Mouse (Mus musculus) hindbrain, embryonic 14.5 days (tissue): ENCODE measurements at regions not wholly inside any gene's neighbourhood (a gene's known extent, or its start where the extent isn't known, plus 50 kb on each side); places are given as distances from the start of the nearest gene placed in this dataset.

ENCODE experiments used
- ATAC-seq: fragments of 200-750 bp; cut with Nextera tagmentation; 2 replicates; pipeline ENCODE4 v1.8.0; 2017; ENCODE audit warnings: moderate number of reproducible peaks, mild to moderate bottlenecking, moderate TSS enrichment, moderate library complexity; ENCODE audit not compliant: low FRiP score
- DNase-seq: peaks from one replicate; pipeline ENCODE4 v3.0.0-alpha.2; 2015; ENCODE audit warnings: low spot score
- H3K27ac ChIP-seq: fragments of 300-500 bp; sonication (generic); 2 replicates; pipeline ENCODE4 v1.5.1; 2014; ENCODE audit warnings: mild to moderate bottlenecking, moderate library complexity
- H3K27me3 ChIP-seq: fragments of 300-500 bp; sonication (generic); 2 replicates; pipeline ENCODE4 v1.6.1; 2014; ENCODE audit warnings: mild to moderate bottlenecking, low read length, mixed read lengths; ENCODE audit not compliant: control insufficient read depth, insufficient read depth
- H3K36me3 ChIP-seq: fragments of 300-500 bp; sonication (generic); replicated peaks from 2 replicates; pipeline ENCODE4 v1.6.1; 2014; ENCODE audit not compliant: control insufficient read depth, insufficient read depth
- H3K4me1 ChIP-seq: fragments of 300-500 bp; sonication (generic); replicated peaks from 2 replicates; pipeline ENCODE4 v1.6.1; 2014; ENCODE audit warnings: antibody characterized with exemption, low read length, mixed read lengths; ENCODE audit not compliant: control insufficient read depth, insufficient read depth
- H3K4me2 ChIP-seq: fragments of 300-500 bp; sonication (generic); replicated peaks from 2 replicates; pipeline ENCODE4 v1.6.1; 2014; ENCODE audit warnings: mild to moderate bottlenecking, moderate library complexity
- H3K4me3 ChIP-seq: fragments of 300-500 bp; sonication (generic); replicated peaks from 2 replicates; pipeline ENCODE4 v1.5.1; 2014; ENCODE audit warnings: mild to moderate bottlenecking, low read length
- H3K9ac ChIP-seq: fragments of 300-500 bp; sonication (generic); 2 replicates; pipeline ENCODE4 v1.6.1; 2014
- H3K9me3 ChIP-seq: fragments of 300-500 bp; sonication (generic); 2 replicates; pipeline ENCODE4 v1.6.1; 2016; ENCODE audit warnings: low read length; ENCODE audit not compliant: control insufficient read depth
- WGBS: fragments of 180-500 bp; shearing (Covaris S2); extraction: QIAGEN DNeasy Blood & Tissue Kit; methylation state at CpG from one replicate; pipeline ENCODE4 v1.1.7; 2014; 5-methylcytosine and 5-hydroxymethylcytosine counted together

DNA sequence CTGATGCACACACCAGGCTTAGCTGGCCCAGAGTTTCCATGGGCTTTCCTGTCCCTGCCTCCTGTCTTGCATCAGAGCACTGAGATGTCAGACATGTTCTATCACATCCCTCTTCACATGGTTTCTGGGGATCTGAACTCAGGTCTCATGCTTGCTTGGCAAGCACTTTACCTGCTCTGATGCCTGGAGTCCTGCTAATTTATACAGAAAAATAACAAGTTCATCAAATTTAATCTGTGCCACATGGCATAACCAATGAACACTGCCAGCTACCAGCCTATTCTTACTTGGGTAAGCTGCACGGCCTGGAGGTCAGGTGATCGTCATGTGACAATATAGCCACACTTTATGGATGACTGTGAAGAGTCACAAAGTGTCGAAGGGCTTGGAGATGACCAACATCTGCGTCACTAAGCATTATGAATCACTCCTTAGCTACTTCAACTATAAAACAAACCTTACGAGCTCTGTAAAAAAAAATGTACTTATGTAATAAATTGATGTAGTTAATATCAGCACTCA lies 186.2 kb downstream of the Hlx start:
- no peaks in the 10 kb centered on the region for H3K4me1 ChIP-seq
- 91% methylated on average over 5 of the region's 5 CpGs for WGBS
- no peaks in the 10 kb centered on the region for H3K27me3 ChIP-seq
- H3K9ac ChIP-seq = no peak overlapping the region
- no peak overlapping the region for H3K4me3 ChIP-seq
- H3K27ac ChIP-seq = no peak overlapping the region
- H3K36me3 ChIP-seq = no peaks in the 10 kb centered on the region
- H3K4me2 ChIP-seq = no peak overlapping the region
- DNase-seq (no peak), ATAC-seq (no peak)
- no peaks in the 10 kb centered on the region for H3K9me3 ChIP-seq

DNA sequence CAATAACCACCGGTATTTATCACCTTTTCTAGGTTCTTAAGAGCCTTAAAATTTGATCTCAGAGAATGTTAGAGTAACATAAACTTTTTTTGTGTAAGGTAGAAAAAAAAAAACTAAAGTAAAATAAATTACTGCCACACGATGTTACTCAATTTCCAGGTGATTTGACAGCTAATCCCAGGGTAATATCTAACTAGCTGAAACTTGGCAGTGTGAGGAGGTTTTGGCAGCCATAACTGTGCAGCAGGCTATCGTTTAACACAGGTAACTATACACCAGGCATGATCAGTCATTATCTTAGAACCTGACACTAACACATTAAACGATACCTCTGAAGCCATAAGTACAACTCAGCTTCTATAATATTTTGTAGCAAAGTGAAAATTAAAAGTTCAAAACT lies 187.3 kb downstream of the Hlx start:
- no peak overlapping the region for H3K9ac ChIP-seq
- no peak overlapping the region for H3K4me3 ChIP-seq
- no peaks in the 10 kb centered on the region for H3K9me3 ChIP-seq
- no peak overlapping the region for H3K4me2 ChIP-seq
- no peak overlapping the region for H3K27ac ChIP-seq
- H3K36me3 ChIP-seq = no peaks in the 10 kb centered on the region
- DNase-seq (no peak), ATAC-seq (no peak)
- 78% methylated on average over 4 of the region's 4 CpGs for WGBS
- H3K27me3 ChIP-seq = no peaks in the 10 kb centered on the region
- H3K4me1 ChIP-seq = no peaks in the 10 kb centered on the region

DNA sequence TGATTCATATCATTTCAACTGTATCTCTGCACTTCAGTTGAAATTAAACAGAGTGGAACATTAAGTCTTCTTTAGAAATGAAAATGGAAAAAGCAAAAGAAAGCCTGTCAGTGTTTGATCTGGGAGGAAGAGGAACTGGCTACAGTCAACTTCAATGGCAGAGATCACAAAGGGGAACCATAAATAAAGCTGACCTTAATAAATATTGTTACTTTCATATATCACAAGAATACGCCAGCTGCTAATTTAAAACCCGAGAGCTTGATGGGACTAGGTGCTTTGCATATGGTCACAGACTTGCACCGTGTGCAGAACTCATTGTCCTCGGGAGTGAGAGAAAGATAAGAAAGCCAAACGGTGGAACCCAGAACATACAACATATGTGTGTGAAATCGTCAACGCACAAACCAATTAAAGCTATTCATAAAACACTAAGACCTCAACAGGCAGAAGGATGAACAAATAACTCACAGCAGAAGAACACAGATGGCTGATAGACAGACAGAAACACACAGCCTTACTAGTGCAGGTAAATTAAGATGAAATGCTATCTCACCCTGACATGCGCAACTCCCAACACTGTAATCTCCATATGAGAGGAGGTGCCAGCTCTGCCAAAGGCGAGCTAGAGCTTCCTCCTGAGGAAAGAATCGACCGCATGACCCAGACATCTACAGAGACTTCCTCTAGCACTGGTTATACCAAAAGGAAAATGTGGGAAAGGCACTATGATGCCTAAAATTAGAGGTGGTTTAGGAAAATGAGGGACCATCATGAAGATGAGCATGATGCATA lies 189.9 kb downstream of the Hlx start:
- Histone ChIP-seq H3K4me3 (no peak overlapping the region), H3K9ac (no peak overlapping the region), H3K27ac (no peak overlapping the region), H3K27me3 (no peaks in the 10 kb centered on the region), H3K9me3 (no peaks in the 10 kb centered on the region), H3K4me2 (no peak overlapping the region), H3K4me1 (no peaks in the 10 kb centered on the region), H3K36me3 (no peaks in the 10 kb centered on the region)
- WGBS = 84% methylated on average over 11 of the region's 11 CpGs
- no peak for DNase-seq
- no peak for ATAC-seq

DNA sequence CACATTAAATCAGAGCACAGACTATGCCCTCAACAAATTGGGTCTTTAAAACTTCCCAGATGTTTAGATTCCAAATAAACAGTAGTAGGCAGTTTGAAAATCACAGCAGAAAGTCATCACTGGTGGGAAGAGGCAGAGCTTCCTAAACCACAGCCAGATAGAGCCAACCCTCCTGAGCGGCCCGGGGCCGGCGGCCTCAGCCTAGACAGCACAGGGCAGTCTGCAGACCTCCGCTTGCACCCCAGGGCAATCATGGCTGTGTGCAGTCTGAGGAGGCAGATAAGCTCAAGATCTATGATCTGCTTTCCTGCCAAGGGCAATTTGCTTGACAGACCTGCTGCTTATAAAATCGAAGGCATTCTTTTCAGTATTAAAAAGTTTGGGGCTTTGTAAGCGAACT lies 192.6 kb downstream of the Hlx start:
- no peak overlapping the region for H3K9ac ChIP-seq
- no peak overlapping the region for H3K4me3 ChIP-seq
- ATAC-seq = no peak
- H3K36me3 ChIP-seq = no peaks in the 10 kb centered on the region
- H3K9me3 ChIP-seq = no peaks in the 10 kb centered on the region
- no peak for DNase-seq
- WGBS = 83% methylated on average over 7 of the region's 7 CpGs
- no peaks in the 10 kb centered on the region for H3K4me1 ChIP-seq
- no peaks in the 10 kb centered on the region for H3K27me3 ChIP-seq
- no peak overlapping the region for H3K27ac ChIP-seq
- H3K4me2 ChIP-seq = no peak overlapping the region

DNA sequence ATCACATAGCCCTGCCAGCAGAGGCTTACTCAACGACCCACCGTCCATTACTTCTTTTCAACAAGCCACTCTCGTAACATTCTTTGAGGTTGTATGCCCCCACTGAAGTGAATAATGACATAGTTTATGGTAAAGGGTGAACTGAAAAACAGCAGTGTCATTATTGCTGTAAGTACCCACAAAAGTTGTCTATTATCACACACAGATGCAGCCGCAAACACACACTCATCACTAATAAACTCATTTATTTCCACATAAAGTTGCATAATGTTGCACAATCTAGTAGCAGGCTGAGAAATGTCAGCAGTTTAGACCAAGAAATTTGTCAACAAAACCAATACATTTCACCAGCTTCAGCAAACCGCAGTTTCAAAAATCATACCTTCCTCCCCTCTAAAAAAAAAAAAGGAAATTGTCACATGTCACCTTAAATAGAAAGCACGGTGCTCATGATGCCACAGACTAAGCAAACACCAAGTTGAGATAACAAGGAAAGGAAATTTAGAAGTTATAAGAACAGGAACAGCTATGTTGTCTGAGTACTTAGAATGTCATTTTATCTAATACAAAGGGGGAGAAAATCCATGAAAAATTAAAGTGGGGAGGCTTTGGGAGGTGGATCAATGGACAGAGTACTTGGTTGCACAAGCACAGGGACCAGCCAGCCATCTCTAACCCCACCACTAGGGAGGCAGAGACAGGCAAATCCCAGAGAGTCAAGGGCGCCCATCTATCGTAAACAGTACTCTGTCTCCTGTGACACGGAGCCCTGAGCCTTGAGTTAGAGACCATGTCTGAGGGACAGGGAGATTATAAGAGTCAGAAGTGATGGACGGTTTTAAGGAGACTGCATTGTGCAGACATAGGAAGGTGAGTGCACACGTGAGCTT lies 195.9 kb downstream of the Hlx start:
- no peak overlapping the region for H3K4me3 ChIP-seq
- no peaks in the 10 kb centered on the region for H3K36me3 ChIP-seq
- no peak overlapping the region for H3K9ac ChIP-seq
- H3K9me3 ChIP-seq = no peaks in the 10 kb centered on the region
- no peaks in the 10 kb centered on the region for H3K27me3 ChIP-seq
- H3K27ac ChIP-seq = no peak overlapping the region
- H3K4me2 ChIP-seq = no peak overlapping the region
- H3K4me1 ChIP-seq = no peaks in the 10 kb centered on the region
- WGBS = 90% methylated on average over 11 of the region's 11 CpGs
- DNase-seq (no peak), ATAC-seq (no peak)

DNA sequence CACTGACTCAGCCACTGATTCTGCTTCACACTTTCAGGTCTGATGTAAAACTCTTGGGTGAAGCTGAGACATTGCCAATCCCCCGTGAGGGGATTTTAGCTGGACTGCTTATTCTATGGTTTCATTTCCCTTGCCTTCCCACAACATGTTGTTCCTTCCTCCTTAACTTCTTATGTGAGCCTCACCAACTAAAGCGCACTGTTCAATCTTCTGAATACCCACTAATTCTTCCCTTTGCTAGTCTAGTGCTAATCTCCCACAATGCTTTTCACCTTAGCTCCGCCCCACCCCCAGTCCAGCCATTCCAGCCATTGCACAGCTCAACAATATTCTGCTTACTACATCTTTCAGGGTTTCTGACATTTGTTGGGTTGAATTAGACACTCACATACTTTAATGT lies 196.7 kb downstream of the Hlx start:
- WGBS = 99% methylated on average over 3 of the region's 3 CpGs

DNA sequence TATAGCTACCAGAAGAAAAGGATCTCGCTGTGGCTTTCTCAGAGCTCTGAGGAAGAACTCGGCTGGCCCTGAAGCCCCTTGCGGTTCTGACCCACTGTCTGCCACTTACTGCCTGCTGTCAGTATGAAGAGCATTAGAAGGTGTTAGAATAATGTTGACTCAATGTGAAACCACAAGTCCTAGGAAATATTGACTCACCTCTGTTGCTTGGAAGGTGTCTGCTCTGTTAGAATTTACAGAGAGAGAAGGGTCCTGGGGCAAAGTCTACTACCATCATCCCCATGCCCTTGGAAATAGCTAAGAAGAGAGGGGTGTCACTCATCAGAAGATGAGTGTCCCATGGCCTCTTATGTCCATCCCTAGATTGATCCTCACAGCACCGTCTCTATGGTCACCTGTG lies 197.9 kb downstream of the Hlx start:
- no peak overlapping the region for H3K9ac ChIP-seq
- H3K9me3 ChIP-seq = no peaks in the 10 kb centered on the region
- 88% methylated on average over 4 of the region's 4 CpGs for WGBS
- H3K4me2 ChIP-seq = no peak overlapping the region
- no peak overlapping the region for H3K27ac ChIP-seq
- no peaks in the 10 kb centered on the region for H3K27me3 ChIP-seq
- ATAC-seq (no peak), DNase-seq (no peak)
- H3K36me3 ChIP-seq = no peaks in the 10 kb centered on the region
- no peaks in the 10 kb centered on the region for H3K4me1 ChIP-seq
- no peak overlapping the region for H3K4me3 ChIP-seq

More for the DNA sequence above, 196.7 kb downstream of the Hlx start:
- Histone ChIP-seq H3K4me3 (no peak overlapping the region), H3K27me3 (no peaks in the 10 kb centered on the region), H3K9me3 (no peaks in the 10 kb centered on the region), H3K4me2 (no peak overlapping the region), H3K36me3 (no peaks in the 10 kb centered on the region), H3K9ac (no peak overlapping the region), H3K27ac (no peak overlapping the region), H3K4me1 (no peaks in the 10 kb centered on the region)
- DNase-seq (no peak), ATAC-seq (no peak)

DNA sequence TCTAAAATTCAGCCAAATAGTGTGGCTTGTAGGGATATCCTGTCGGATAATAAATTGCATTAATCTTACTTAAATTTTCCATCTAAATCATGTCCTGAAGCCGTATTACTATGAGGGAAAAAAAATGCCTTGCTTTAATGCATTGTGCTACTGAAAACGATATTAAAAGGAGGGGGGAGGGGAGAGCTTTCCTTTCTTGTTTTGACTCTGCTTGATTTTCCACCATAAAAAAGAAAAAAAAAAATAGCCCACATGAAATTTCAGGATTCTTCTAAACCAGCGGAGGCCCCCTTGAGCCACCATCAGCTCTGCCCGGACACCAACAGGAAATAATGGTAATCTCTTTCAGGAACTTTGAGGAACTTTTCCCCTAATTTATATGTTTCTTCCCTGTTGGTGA lies 198.5 kb downstream of the Hlx start:
- no peak overlapping the region for H3K9ac ChIP-seq
- no peak overlapping the region for H3K4me2 ChIP-seq
- H3K4me3 ChIP-seq = no peak overlapping the region
- H3K36me3 ChIP-seq = no peaks in the 10 kb centered on the region
- ATAC-seq (no peak), DNase-seq (no peak)
- H3K4me1 ChIP-seq = no peaks in the 10 kb centered on the region
- no peaks in the 10 kb centered on the region for H3K27me3 ChIP-seq
- no peaks in the 10 kb centered on the region for H3K9me3 ChIP-seq
- 72% methylated on average over 5 of the region's 5 CpGs for WGBS
- no peak overlapping the region for H3K27ac ChIP-seq

DNA sequence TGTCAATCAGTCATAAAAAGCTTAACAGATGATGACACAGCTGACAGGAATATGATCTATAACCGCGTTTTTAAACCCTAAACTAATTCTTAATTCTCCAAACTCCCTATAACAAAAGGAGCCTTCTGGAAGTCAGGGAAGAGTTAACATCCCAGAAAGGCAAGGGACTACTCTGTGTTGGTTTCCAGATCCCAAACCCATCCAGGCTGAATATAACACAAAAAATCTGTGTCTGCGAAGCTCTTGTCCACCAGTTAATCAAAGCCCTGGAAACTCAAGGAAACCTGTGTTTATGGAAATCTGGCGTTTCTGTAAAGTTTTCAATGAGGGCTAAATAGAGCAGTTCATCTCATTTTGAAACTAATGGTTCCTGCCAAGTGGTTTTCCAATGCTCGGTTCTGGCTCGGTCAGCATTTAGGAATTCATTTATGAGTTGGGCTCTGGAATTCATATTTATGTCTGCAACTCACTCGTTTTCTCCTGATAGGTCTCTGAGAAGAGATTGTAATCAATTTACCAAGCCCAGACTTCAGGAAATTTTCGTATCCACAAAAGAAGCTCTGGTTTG lies 199.8 kb downstream of the Hlx start:
- DNase-seq (no peak), ATAC-seq (no peak)
- no peak overlapping the region for H3K4me2 ChIP-seq
- H3K4me3 ChIP-seq = no peak overlapping the region
- no peak overlapping the region for H3K27ac ChIP-seq
- H3K36me3 ChIP-seq = no peaks in the 10 kb centered on the region
- 86% methylated on average over 8 of the region's 8 CpGs for WGBS
- H3K4me1 ChIP-seq = no peaks in the 10 kb centered on the region
- no peaks in the 10 kb centered on the region for H3K9me3 ChIP-seq
- no peak overlapping the region for H3K9ac ChIP-seq
- no peaks in the 10 kb centered on the region for H3K27me3 ChIP-seq
